Mouse (Mus musculus): ENCODE measurements around the gene Fam187a. TPM values are rescaled to one million over a fixed set of nuclear protein-coding genes. Genes with fewer than 3 reads are reported as not detected.

The Fam187a gene
- polyA plus RNA-seq (2014; fragmentation: Nextera tagmentation; extraction: Ambion mirVana): 0.17 TPM in 1 of 2 replicates, not detected in the other

DNA sequence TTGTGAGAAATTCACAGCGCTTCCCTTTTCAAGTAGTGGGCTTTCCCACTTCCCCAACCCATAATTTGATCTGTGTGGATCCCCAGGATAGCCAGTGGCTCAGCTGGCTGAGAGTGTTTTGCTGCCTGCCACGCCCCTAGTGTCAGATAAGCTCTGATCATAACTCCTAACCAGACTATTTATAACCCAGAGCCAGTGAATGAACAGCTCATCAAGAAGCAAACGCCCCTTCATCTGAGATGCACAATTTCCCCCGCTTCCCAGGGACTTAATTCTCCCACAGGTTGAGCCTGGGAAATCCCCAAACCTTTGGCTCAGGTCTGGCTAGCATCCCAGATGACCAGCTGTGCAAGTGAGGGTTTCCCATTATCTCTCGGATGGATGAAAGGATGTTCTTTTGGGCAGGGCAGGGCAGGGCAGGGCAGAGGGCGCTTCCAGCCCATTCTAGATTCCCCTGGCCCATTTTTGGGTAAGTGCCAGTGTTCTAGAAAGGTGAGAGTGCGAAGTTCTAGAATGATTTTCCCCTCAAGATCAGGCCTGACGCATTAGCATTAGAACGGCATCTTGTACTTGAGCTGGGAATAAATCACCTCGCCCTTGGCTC is at the start of gene Fam187a:
Gene Fam187a, plus strand, starts transcription at position 554 of the 604 bp plus-strand sequence.
- H3K9ac ChIP-seq (replicated peaks; ENCODE audit: low read depth, low read length): no peak within 1 kb of the TSS
- ATAC-seq (ENCODE audit: low read depth): no peak
- H3K27me3 ChIP-seq (ENCODE audit: control insufficient read depth, insufficient read depth, low read length): no peaks in the 10 kb centered on the region
- H3K27ac ChIP-seq (ENCODE audit: low read depth, low read length): no peak within 1 kb of the TSS
- H3K4me3 ChIP-seq (ENCODE audit: low read depth, low read length): no peak within 1 kb of the TSS
- peaks cover 8% of the 10 kb centered on the region for H3K4me1 ChIP-seq (ENCODE audit: control insufficient read depth, insufficient read depth, low read length)
- 49% methylated on average over 10 of the region's 10 CpGs for WGBS
- H3K4me2 ChIP-seq (ENCODE audit: low read depth, low read length): no peak within 1 kb of the TSS
- H3K9me3 ChIP-seq (ENCODE audit: control insufficient read depth, low read length): no peaks in the 10 kb centered on the region
- no peaks in the 10 kb centered on the region for H3K36me3 ChIP-seq (ENCODE audit: control insufficient read depth, insufficient read depth, low read length)

DNA sequence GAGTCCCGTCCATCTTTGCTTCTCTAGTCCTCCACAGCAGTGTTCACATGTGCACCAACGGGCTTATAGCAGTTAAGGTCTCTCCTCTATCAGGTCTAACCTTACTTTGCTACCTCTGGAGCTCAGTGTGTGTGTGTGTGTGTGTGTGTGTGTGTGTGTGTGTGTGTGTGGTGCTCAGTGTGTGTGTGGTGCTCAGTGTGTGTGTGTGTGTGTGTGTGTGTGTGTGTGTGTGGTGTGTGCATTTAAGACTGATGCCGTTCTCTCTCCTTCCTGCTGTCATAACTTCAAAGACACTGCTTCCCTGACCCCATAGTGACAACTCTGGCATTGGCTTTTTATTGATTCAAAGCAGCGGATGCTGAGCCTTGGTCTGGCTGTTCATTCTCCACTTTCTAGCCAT is 49.4 kb upstream of the Fam187a start, which contains the start of gene Higd1b:
Gene Higd1b, plus strand, starts transcription at position 301 of the 400 bp plus-strand sequence.
- WGBS: 78% methylated on average over 4 of the region's 4 CpGs
- no peak within 1 kb of the TSS for H3K27ac ChIP-seq (ENCODE audit: low read depth, low read length)
- ATAC-seq (ENCODE audit: low read depth): no peak

DNA sequence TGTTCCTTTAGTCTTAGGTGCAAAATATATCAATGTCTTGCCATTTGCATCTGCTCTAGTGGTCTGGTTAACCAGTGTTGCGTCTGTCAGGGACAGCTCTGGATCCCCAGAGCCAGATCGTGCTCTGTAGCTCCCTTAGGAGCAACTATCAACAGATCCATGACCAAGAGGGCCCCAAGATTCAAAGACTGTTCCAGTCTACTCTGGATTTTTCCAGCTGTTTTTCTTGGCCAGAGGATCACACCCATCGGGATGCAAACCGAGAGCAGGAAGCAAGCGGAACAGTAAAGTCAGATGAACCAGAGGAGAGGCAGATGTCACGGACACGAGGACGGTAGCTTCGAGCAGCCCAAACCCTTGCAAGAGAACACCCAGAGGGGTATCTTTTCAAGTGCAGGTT is 48.8 kb upstream of the Fam187a start:
- peaks cover 36% of the 10 kb centered on the region for H3K36me3 ChIP-seq (ENCODE audit: control insufficient read depth, insufficient read depth, low read length)
- H3K4me3 ChIP-seq (ENCODE audit: low read depth, low read length): no peak overlapping the region
- H3K27me3 ChIP-seq (ENCODE audit: control insufficient read depth, insufficient read depth, low read length): no peaks in the 10 kb centered on the region
- H3K9ac ChIP-seq (replicated peaks; ENCODE audit: low read depth, low read length): no peak overlapping the region
- H3K4me2 ChIP-seq (ENCODE audit: low read depth, low read length): no peak overlapping the region
- WGBS: 87% methylated on average over 9 of the region's 9 CpGs
- H3K27ac ChIP-seq (ENCODE audit: low read depth, low read length): no peak overlapping the region
- ATAC-seq (ENCODE audit: low read depth): no peak
- no peaks in the 10 kb centered on the region for H3K4me1 ChIP-seq (ENCODE audit: control insufficient read depth, insufficient read depth, low read length)
- H3K9me3 ChIP-seq (ENCODE audit: control insufficient read depth, low read length): no peaks in the 10 kb centered on the region

More for the DNA sequence above, 49.4 kb upstream of the Fam187a start, which contains the start of gene Higd1b:
- no peak within 1 kb of the TSS for H3K4me2 ChIP-seq (ENCODE audit: low read depth, low read length)
- no peaks in the 10 kb centered on the region for H3K4me1 ChIP-seq (ENCODE audit: control insufficient read depth, insufficient read depth, low read length)
- H3K4me3 ChIP-seq (ENCODE audit: low read depth, low read length): no peak within 1 kb of the TSS
- H3K27me3 ChIP-seq (ENCODE audit: control insufficient read depth, insufficient read depth, low read length): no peaks in the 10 kb centered on the region
- H3K9ac ChIP-seq (replicated peaks; ENCODE audit: low read depth, low read length): no peak within 1 kb of the TSS
- peaks cover 35% of the 10 kb centered on the region for H3K36me3 ChIP-seq (ENCODE audit: control insufficient read depth, insufficient read depth, low read length)
- no peaks in the 10 kb centered on the region for H3K9me3 ChIP-seq (ENCODE audit: control insufficient read depth, low read length)

DNA sequence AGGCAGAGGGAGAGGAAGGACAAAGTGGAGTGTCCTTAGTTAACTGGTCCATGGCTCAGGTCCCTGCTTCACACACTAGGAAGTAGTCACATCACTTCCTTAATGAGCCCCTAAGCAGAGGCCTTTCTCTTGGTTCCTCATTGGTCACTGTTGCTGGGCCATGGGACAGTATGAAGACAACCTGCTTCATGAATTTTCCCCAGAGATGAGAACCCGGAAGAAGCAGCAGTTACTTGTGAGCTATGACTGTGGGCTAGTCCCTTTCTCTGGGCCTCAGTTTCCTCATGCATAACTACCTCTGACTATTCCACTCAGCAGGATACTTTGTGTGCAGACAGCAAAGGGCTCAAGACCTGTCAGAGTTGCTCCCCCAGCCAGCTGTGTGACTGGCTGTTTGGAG is 47.6 kb upstream of the Fam187a start:
- Histone ChIP-seq H3K36me3 (ENCODE audit: control insufficient read depth, insufficient read depth, low read length) (peaks cover 46% of the 10 kb centered on the region), H3K27me3 (ENCODE audit: control insufficient read depth, insufficient read depth, low read length) (no peaks in the 10 kb centered on the region), H3K9me3 (ENCODE audit: control insufficient read depth, low read length) (no peaks in the 10 kb centered on the region), H3K9ac (replicated peaks; ENCODE audit: low read depth, low read length) (no peak overlapping the region), H3K4me3 (ENCODE audit: low read depth, low read length) (no peak overlapping the region), H3K27ac (ENCODE audit: low read depth, low read length) (no peak overlapping the region), H3K4me2 (ENCODE audit: low read depth, low read length) (no peak overlapping the region), H3K4me1 (ENCODE audit: control insufficient read depth, insufficient read depth, low read length) (no peaks in the 10 kb centered on the region)
- WGBS: 100% methylated on average over 1 of the region's 1 CpGs
- ATAC-seq (ENCODE audit: low read depth): no peak

DNA sequence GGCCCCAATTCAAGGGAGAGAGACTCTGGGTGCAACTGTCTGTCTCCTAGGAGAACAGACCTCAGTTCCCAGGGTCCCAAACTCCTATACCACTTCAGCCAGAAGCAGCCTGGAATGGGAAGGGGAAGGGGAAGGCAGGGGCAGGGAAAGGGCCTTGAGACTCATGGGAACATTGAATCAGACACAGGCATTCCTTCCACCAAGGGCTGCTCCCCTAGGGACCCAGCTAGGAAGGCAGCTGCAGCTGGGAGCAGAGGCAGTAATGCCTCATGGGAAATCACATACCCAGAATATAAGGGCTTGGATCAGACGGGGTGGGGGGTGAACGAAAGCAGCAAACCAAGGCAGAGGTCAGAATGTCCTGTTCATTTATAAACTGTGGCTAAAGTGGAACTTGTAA is 46.8 kb upstream of the Fam187a start:
- peaks cover 53% of the 10 kb centered on the region for H3K36me3 ChIP-seq (ENCODE audit: control insufficient read depth, insufficient read depth, low read length)
- H3K9me3 ChIP-seq (ENCODE audit: control insufficient read depth, low read length): no peaks in the 10 kb centered on the region
- no peak overlapping the region for H3K4me2 ChIP-seq (ENCODE audit: low read depth, low read length)
- H3K4me1 ChIP-seq (ENCODE audit: control insufficient read depth, insufficient read depth, low read length): no peaks in the 10 kb centered on the region
- WGBS: 83% methylated on average over 2 of the region's 2 CpGs
- H3K27ac ChIP-seq (ENCODE audit: low read depth, low read length): no peak overlapping the region
- no peak overlapping the region for H3K9ac ChIP-seq (replicated peaks; ENCODE audit: low read depth, low read length)
- no peak for ATAC-seq (ENCODE audit: low read depth)
- no peak overlapping the region for H3K4me3 ChIP-seq (ENCODE audit: low read depth, low read length)
- no peaks in the 10 kb centered on the region for H3K27me3 ChIP-seq (ENCODE audit: control insufficient read depth, insufficient read depth, low read length)

DNA sequence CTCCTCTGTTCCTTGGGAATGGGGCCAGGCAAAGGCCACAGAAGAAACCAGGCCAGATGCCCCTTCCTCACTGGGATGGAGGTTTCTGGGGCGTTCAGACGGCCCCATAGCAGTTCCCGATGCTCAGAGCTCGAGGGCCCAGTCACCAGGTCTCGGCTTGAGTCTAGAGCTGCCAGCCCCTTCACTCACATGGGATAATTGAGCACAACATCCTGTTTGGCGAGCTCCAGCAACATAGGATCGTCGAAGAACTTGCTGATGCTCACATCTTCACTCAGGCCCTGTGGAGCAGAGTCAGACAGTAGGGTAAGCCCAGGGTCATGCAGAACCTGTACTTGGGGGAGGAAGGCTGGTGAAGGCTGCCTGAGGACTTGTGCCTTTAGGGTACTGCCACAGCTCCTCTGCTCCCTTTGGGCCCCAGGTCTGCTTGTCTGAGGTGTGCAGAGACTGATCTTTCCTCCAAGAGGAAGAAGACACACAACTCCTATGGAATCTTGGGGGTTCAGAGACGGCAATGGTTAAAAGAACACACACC is 46.3 kb upstream of the Fam187a start:
- Histone ChIP-seq H3K9ac (replicated peaks; ENCODE audit: low read depth, low read length) (no peak overlapping the region), H3K36me3 (ENCODE audit: control insufficient read depth, insufficient read depth, low read length) (peaks cover 58% of the 10 kb centered on the region), H3K27me3 (ENCODE audit: control insufficient read depth, insufficient read depth, low read length) (no peaks in the 10 kb centered on the region), H3K27ac (ENCODE audit: low read depth, low read length) (no peak overlapping the region), H3K4me3 (ENCODE audit: low read depth, low read length) (no peak overlapping the region), H3K9me3 (ENCODE audit: control insufficient read depth, low read length) (no peaks in the 10 kb centered on the region), H3K4me1 (ENCODE audit: control insufficient read depth, insufficient read depth, low read length) (no peaks in the 10 kb centered on the region), H3K4me2 (ENCODE audit: low read depth, low read length) (no peak overlapping the region)
- ATAC-seq (ENCODE audit: low read depth): no peak
- 95% methylated on average over 9 of the region's 9 CpGs for WGBS

DNA sequence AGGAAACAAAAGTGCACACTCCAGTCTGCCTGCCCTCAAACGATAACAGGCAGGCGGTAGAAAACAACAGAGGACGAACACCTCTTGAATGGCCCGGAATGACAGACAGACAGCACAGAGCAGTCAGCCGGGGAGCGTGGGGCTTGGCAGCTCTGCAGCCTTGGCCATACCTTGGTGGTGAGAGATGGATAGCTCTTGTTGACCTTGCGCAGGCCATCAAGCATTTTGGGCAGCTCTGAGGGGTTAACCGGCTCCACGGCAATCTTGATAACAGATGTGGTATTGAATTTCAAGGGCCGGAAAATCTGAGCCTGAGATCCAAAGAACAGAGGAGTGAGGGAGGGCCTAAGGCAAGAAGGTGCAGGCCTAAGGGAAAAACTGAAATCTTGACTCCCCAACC is 39.0 kb upstream of the Fam187a start:
- 89% methylated on average over 10 of the region's 10 CpGs for WGBS
- Histone ChIP-seq H3K4me3 (ENCODE audit: low read depth, low read length) (no peak overlapping the region), H3K27me3 (ENCODE audit: control insufficient read depth, insufficient read depth, low read length) (no peaks in the 10 kb centered on the region), H3K4me2 (ENCODE audit: low read depth, low read length) (no peak overlapping the region), H3K9me3 (ENCODE audit: control insufficient read depth, low read length) (no peaks in the 10 kb centered on the region), H3K27ac (ENCODE audit: low read depth, low read length) (no peak overlapping the region), H3K9ac (replicated peaks; ENCODE audit: low read depth, low read length) (no peak overlapping the region), H3K4me1 (ENCODE audit: control insufficient read depth, insufficient read depth, low read length) (no peaks in the 10 kb centered on the region), H3K36me3 (ENCODE audit: control insufficient read depth, insufficient read depth, low read length) (peaks cover 88% of the 10 kb centered on the region)
- no peak for ATAC-seq (ENCODE audit: low read depth)

DNA sequence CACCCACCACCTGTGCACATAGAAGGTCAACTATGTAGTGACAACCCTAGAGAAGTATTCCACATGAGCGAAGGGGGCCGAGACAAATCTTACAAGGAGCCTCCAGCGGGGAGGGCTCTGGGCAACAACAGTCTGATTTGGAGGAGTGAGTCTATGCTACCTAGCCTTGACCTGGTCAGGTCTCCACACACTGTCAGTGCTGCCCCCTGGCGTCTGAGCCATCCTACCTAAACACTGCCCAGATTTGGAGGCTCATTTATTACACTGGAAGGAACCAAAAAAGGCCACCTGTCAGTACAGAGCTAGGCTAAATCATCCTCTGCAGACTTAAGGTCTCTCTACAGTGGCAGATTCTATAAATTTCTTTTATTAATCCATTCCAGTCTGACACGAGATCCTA is 33.1 kb upstream of the Fam187a start:
- Histone ChIP-seq H3K4me1 (ENCODE audit: control insufficient read depth, insufficient read depth, low read length) (no peaks in the 10 kb centered on the region), H3K36me3 (ENCODE audit: control insufficient read depth, insufficient read depth, low read length) (peaks cover 56% of the 10 kb centered on the region), H3K27ac (ENCODE audit: low read depth, low read length) (no peak overlapping the region), H3K4me3 (ENCODE audit: low read depth, low read length) (no peak overlapping the region), H3K9ac (replicated peaks; ENCODE audit: low read depth, low read length) (no peak overlapping the region), H3K27me3 (ENCODE audit: control insufficient read depth, insufficient read depth, low read length) (no peaks in the 10 kb centered on the region), H3K9me3 (ENCODE audit: control insufficient read depth, low read length) (no peaks in the 10 kb centered on the region), H3K4me2 (ENCODE audit: low read depth, low read length) (no peak overlapping the region)
- 79% methylated on average over 5 of the region's 5 CpGs for WGBS
- no peak for ATAC-seq (ENCODE audit: low read depth)

DNA sequence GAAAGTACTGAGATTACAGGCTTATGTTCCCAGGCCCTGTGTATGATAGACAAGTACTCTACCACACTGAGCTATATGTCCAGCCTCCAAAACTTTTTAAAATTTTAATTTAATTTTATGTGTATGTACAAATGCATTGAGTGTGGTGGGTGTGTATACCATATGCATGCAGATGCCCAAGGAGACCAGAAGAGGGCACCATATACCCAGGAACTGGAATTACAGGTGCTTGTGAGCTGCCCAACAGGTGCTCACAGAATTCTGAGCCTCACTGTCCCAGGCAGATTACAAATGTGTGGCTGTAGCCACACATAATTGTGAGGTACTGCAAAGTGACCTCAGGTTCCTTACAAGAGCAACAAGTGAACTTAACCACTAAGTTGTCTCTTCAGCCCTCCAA is 31.2 kb upstream of the Fam187a start:
- peaks cover 48% of the 10 kb centered on the region for H3K36me3 ChIP-seq (ENCODE audit: control insufficient read depth, insufficient read depth, low read length)
- H3K4me3 ChIP-seq (ENCODE audit: low read depth, low read length): no peak overlapping the region
- H3K9ac ChIP-seq (replicated peaks; ENCODE audit: low read depth, low read length): no peak overlapping the region
- no peaks in the 10 kb centered on the region for H3K9me3 ChIP-seq (ENCODE audit: control insufficient read depth, low read length)
- no peaks in the 10 kb centered on the region for H3K27me3 ChIP-seq (ENCODE audit: control insufficient read depth, insufficient read depth, low read length)
- H3K27ac ChIP-seq (ENCODE audit: low read depth, low read length): no peak overlapping the region
- no peak overlapping the region for H3K4me2 ChIP-seq (ENCODE audit: low read depth, low read length)
- ATAC-seq (ENCODE audit: low read depth): no peak
- no peaks in the 10 kb centered on the region for H3K4me1 ChIP-seq (ENCODE audit: control insufficient read depth, insufficient read depth, low read length)

Data from neural tube, embryonic 14.5 days (tissue).